Mouse (Mus musculus): Measurements from ENCODE around the gene Ier2. TPM values are rescaled to one million over a fixed set of nuclear protein-coding genes. Genes with fewer than 3 reads are reported as not detected.

Gene Ier2
- polyA plus RNA-seq, 1 experiment: 23.0 TPM

GRCm38 (mm10) chr8:84653092-84653631 lies 9.5 kb downstream of the Ier2 start:
- TF ChIP-seq CTCF (IDR thresholded peaks at IDR 0.05; ENCODE audit: extremely low read depth, insufficient read depth, insufficient read length, insufficient replicate concordance) (no peak), POLR2A (IDR thresholded peaks at IDR 0.05; ENCODE audit: low read depth, low read length) (no peak)
- 88% methylated on average over 9 of the region's 9 CpGs for WGBS
- DNase-seq (ENCODE audit: low read depth in 1 of 2, low spot score in 2 of 2): no peak
- Histone ChIP-seq H3K36me3 (ENCODE audit: control insufficient read depth, insufficient read depth, low read length) (no peaks in the 10 kb centered on the region), H3K27ac (ENCODE audit: insufficient read depth, low read length) (no peak overlapping the region), H3K4me3 (ENCODE audit: extremely low read depth, insufficient read depth, insufficient read length) (no peak overlapping the region), H3K27me3 (ENCODE audit: control insufficient read depth, insufficient read depth, low read length) (no peaks in the 10 kb centered on the region), H3K4me1 (ENCODE audit: control insufficient read depth, insufficient read depth, insufficient read length) (peaks cover 11% of the 10 kb centered on the region; the same call in 1 of the 2 replicates)

GRCm38 (mm10) chr8:84650213-84650612 lies 12.4 kb downstream of the Ier2 start:
- TF ChIP-seq POLR2A (IDR thresholded peaks at IDR 0.05; ENCODE audit: low read depth, low read length): no peak
- TF ChIP-seq CTCF (IDR thresholded peaks at IDR 0.05; ENCODE audit: extremely low read depth, insufficient read depth, insufficient read length, insufficient replicate concordance): no peak
- no peaks in the 10 kb centered on the region for H3K36me3 ChIP-seq (ENCODE audit: control insufficient read depth, insufficient read depth, low read length)
- H3K27ac ChIP-seq (ENCODE audit: insufficient read depth, low read length): no peak overlapping the region
- no peak overlapping the region for H3K4me3 ChIP-seq (ENCODE audit: extremely low read depth, insufficient read depth, insufficient read length)
- no peaks in the 10 kb centered on the region for H3K4me1 ChIP-seq (ENCODE audit: control insufficient read depth, insufficient read depth, insufficient read length)
- DNase-seq (ENCODE audit: low read depth in 1 of 2, low spot score in 2 of 2): no peak
- H3K27me3 ChIP-seq (ENCODE audit: control insufficient read depth, insufficient read depth, low read length): no peaks in the 10 kb centered on the region
- WGBS: 81% methylated on average over 3 of the region's 3 CpGs

DNA sequence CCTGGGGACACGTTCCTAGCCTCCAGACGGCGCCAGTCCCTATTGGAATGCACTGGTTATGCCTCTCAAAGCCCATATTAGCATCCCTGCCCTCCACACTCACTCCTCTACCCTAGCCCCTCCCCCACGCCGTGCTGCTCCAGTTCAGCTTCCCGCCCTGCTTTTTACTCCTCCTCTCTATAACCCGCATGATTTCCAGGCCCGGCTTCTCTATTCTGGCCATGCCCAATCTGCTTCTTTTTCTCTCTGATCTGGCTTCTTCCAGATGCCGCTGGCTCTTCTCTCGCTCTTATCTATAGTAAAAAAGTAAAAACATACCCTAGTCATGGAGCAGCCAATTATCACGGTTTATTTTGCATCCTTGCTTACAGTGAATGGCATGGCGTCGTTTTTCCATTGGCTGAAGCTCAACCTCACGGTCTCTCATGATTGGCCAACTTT lies 15.2 kb downstream of the Ier2 start:
- Histone ChIP-seq H3K27ac (ENCODE audit: insufficient read depth, low read length) (no peak overlapping the region), H3K4me3 (ENCODE audit: extremely low read depth, insufficient read depth, insufficient read length) (no peak overlapping the region), H3K4me1 (ENCODE audit: control insufficient read depth, insufficient read depth, insufficient read length) (no peaks in the 10 kb centered on the region), H3K27me3 (ENCODE audit: control insufficient read depth, insufficient read depth, low read length) (no peaks in the 10 kb centered on the region), H3K36me3 (ENCODE audit: control insufficient read depth, insufficient read depth, low read length) (no peaks in the 10 kb centered on the region)
- DNase-seq (ENCODE audit: low read depth in 1 of 2, low spot score in 2 of 2): no peak
- TF ChIP-seq POLR2A (IDR thresholded peaks at IDR 0.05; ENCODE audit: low read depth, low read length) (no peak), CTCF (IDR thresholded peaks at IDR 0.05; ENCODE audit: extremely low read depth, insufficient read depth, insufficient read length, insufficient replicate concordance) (no peak)
- 45% methylated on average over 14 of the region's 14 CpGs for WGBS

DNA sequence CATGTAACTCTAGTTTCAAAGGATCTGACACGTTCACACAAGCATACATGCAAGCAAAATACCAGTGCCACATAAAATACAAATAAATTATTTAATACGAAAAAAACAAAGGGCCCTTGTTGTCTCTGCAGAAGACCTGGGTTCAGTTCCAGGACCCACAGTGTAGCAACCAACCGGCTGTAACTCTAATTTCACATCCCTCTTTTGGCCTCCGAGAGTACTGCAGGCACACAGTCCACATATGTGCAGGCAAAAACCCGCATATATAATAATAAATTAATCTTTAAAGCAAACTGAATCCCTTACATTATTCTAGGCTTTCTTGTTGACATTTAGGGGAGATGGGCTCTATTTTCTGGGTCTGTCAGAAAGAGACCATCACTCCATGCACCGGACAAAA lies 15.9 kb downstream of the Ier2 start:
- TF ChIP-seq POLR2A (IDR thresholded peaks at IDR 0.05; ENCODE audit: low read depth, low read length): no peak
- TF ChIP-seq CTCF (IDR thresholded peaks at IDR 0.05; ENCODE audit: extremely low read depth, insufficient read depth, insufficient read length, insufficient replicate concordance): no peak

DNA sequence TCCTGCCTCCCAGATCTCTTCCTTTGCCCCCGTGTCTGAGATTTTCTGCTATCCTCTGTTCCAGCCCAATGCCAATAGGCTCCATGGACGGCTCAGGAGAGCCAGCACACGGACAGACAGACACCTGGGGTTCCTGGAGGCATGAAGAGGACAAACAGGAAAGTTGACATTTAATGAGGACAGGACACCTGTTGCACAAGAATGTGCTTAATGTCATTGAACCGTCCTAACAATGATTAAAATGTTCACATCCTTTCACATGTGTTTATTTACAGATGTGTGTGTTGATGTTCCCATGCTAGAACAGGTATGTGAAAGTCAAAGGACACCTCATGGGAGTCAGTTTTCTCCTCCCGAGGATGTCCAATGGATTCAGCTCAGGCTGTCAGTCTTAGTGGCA lies 19.6 kb downstream of the Ier2 start:
- Histone ChIP-seq H3K27me3 (ENCODE audit: control insufficient read depth, insufficient read depth, low read length) (no peaks in the 10 kb centered on the region), H3K36me3 (ENCODE audit: control insufficient read depth, insufficient read depth, low read length) (no peaks in the 10 kb centered on the region), H3K4me1 (ENCODE audit: control insufficient read depth, insufficient read depth, insufficient read length) (peaks cover 8% of the 10 kb centered on the region; the same call in 1 of the 2 replicates), H3K27ac (ENCODE audit: insufficient read depth, low read length) (no peak overlapping the region), H3K4me3 (ENCODE audit: extremely low read depth, insufficient read depth, insufficient read length) (no peak overlapping the region)
- no peak for TF ChIP-seq CTCF (IDR thresholded peaks at IDR 0.05; ENCODE audit: extremely low read depth, insufficient read depth, insufficient read length, insufficient replicate concordance)
- TF ChIP-seq POLR2A (IDR thresholded peaks at IDR 0.05; ENCODE audit: low read depth, low read length): no peak
- DNase-seq (ENCODE audit: low read depth in 1 of 2, low spot score in 2 of 2): no peak
- WGBS: 83% methylated on average over 5 of the region's 5 CpGs

More for the DNA sequence above, 15.9 kb downstream of the Ier2 start:
- Histone ChIP-seq H3K4me3 (ENCODE audit: extremely low read depth, insufficient read depth, insufficient read length) (no peak overlapping the region), H3K36me3 (ENCODE audit: control insufficient read depth, insufficient read depth, low read length) (no peaks in the 10 kb centered on the region), H3K27me3 (ENCODE audit: control insufficient read depth, insufficient read depth, low read length) (no peaks in the 10 kb centered on the region), H3K27ac (ENCODE audit: insufficient read depth, low read length) (no peak overlapping the region), H3K4me1 (ENCODE audit: control insufficient read depth, insufficient read depth, insufficient read length) (no peaks in the 10 kb centered on the region)
- 70% methylated on average over 6 of the region's 6 CpGs for WGBS
- no peak for DNase-seq (ENCODE audit: low read depth in 1 of 2, low spot score in 2 of 2)

DNA sequence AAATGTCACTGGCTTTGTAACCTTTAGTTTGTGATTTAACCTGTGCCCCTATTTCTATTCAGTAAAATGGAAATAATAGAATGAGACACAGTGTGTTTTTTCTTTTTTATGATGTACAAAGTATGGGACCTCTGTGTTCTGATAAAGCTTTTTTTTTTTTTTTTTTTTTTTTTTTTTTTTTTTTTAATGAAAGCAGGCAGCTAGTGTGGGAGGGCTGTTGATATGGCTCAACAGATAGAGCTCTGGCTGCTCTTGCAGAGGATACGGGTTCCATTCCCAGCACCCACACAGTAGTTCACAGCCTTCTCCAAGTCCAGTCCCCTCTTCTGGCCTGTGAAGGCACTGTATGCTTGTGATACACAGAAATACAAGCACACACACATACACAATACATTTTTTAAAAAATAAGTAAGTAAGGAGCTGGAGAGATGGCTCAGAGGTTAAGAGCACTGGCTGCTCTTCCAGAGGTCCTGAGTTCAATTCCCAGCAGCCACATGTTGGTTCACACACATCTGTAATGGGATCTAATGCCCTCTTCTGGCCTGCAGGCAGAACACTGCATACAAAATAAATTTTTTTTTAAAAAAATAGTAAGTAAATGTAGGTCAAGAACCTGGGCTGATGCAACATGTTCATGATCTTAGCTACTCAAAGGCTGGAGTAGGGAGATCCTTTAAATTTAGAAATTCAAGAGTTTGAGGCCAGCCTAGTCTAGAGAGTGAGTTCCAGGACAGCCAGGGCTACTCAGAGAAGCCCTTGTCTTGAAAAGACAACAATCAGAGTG lies 20.9 kb downstream of the Ier2 start:
- WGBS: 88% methylated on average over 1 of the region's 1 CpGs
- no peaks in the 10 kb centered on the region for H3K27me3 ChIP-seq (ENCODE audit: control insufficient read depth, insufficient read depth, low read length)
- H3K36me3 ChIP-seq (ENCODE audit: control insufficient read depth, insufficient read depth, low read length): no peaks in the 10 kb centered on the region
- no peak for DNase-seq (ENCODE audit: low read depth in 1 of 2, low spot score in 2 of 2)
- H3K4me3 ChIP-seq (ENCODE audit: extremely low read depth, insufficient read depth, insufficient read length): no peak overlapping the region
- H3K4me1 ChIP-seq (ENCODE audit: control insufficient read depth, insufficient read depth, insufficient read length): peaks cover 8% of the 10 kb centered on the region; the same call in 1 of the 2 replicates
- H3K27ac ChIP-seq (ENCODE audit: insufficient read depth, low read length): no peak overlapping the region
- no peak for TF ChIP-seq CTCF (IDR thresholded peaks at IDR 0.05; ENCODE audit: extremely low read depth, insufficient read depth, insufficient read length, insufficient replicate concordance)
- no peak for TF ChIP-seq POLR2A (IDR thresholded peaks at IDR 0.05; ENCODE audit: low read depth, low read length)

Measured in spleen, adult 2 months (tissue).